Mouse (Mus musculus) lung, postnatal 25 days (tissue): Measurements from ENCODE around the gene Cnksr2.

Source experiments
- DNase-seq: peaks from one replicate; pipeline ENCODE4 v3.0.0; 2022; ENCODE audit warnings: low spot score

Cnksr2 gene

DNA sequence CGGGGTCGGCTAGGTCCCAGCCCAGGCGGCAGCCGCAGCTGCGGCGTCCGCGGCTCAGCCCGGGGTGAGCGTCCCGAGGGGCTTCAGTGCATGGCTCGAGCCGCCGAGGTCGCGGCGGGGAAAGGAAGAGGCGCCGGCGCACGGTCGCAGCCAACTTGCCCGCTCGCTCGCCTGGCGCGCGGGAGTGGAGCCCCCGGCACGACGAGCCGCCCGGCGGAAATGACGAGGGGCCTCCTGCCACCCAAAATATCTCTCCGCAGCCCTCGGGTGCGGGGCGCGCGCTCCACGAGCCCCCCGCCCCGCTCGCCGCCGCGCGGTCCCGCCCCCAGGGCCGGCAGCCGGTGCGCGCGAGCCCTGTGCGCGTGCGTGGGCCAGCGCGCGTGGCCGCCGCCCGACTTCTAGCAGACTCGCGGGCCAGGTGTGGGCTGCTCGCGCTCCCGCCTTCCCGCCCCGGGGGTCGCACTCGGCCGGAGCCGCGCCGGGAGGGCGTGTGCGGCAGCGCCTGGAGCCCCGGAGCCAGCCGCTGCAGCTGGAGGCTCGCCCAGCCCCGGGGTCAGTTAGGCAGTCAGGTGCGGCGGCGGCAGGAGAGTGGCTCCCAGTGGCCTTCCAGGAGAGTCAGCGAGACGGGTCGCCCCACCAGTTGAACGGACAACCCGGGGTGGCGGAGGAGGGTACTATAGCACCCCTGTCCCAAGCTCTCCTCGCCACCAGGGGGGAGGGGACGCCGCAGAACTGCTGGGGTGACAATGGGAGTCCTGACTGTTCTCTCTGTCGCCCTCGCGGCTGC lies at the start of gene Cnksr2:
Cnksr2 (minus strand) TSS at position 238 of the 787 bp plus-strand sequence.
- DNase-seq, result no peak

DNA sequence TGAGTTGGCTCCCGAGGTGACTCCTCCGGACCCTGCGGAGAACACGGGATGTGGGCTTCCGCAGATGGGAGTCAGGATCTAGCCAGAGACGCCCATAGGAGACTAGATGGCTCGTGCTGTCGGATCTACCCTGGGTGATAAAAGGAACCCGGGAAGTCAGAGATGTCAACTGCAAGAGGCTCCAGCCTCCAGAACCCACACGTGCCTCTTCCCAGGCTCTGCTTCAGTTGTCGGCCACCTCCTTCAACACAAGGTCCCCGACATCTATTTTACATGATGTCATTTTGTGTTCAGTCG lies 698 bp upstream of the Cnksr2 start:
- no peak for DNase-seq

GRCm38 (mm10) chrX:158042255-158043056 lies 638 bp downstream of the Cnksr2 start:
- no peak for DNase-seq

- no peak for DNase-seq
These were observed 1.4 kb downstream of the Cnksr2 start for GRCm38 (mm10) chrX:158041703-158042102.

DNA sequence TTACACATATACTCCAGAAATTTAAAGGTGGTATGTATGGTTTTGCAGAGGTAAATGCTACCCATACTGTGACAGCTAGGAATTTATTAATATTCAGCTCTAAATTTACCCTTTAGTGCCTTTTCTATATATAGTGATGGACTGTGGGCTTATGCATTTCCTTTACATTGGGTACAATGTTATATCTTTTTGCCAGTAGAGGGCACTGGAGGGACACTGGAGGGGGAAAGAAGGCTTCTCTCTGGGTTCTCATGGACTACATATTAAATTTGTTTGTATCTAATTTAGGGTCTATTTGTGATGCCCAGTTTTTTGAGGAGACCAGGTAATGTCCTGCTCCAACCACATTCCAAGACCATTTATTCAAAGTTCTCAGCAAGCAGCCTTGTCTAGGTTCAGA lies 91.4 kb downstream of the Cnksr2 start:
- no peak for DNase-seq

GRCm38 (mm10) chrX:157949256-157949655 lies 93.8 kb downstream of the Cnksr2 start:
- DNase-seq, result no peak

DNA sequence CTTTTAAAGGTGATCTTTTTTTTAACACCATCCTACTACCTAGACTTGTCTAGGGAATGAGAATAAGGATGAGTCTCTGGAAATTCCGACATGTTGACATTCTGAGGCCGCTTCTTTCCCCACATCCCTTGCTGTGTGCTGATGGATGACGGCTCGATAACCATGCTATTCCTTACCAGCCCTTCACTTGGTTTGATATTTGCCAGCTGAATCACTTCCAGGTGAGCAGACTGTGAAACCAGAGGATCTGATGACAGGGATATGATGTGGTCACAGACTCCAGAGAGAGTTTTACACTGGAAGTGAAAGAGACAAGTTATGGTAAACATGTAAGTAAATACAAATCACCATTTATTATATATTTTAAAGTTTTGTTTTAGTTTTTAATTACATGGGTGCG lies 98.0 kb downstream of the Cnksr2 start:
- no peak for DNase-seq

- no peak for DNase-seq
These were observed 106.5 kb downstream of the Cnksr2 start for GRCm38 (mm10) chrX:157936611-157937010.

GRCm38 (mm10) chrX:157920093-157920492 lies 123.0 kb downstream of the Cnksr2 start:
- no peak for DNase-seq

- no peak for DNase-seq
These were observed 213.1 kb downstream of the Cnksr2 start for GRCm38 (mm10) chrX:157829983-157830382.

DNA sequence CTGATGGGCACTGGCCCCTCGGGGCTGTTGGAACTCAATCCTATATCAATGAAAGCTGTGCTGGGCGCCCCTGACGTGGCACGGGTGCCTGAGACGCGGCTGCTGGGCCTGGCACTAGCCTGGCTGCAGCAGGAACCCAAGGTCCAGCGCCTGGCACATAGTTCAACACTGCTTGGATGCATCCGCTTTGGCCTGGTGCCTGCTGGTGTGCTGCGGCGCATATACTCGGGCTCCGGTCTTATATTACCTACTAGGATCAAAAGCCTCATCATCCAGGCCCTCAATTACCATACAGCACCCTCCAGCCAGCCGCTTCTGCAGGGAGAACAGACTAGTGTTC lies 224.2 kb downstream of the Cnksr2 start:
- no peak for DNase-seq

GRCm38 (mm10) chrX:157818207-157818920 lies 224.7 kb downstream of the Cnksr2 start, which contains the start of gene Klhl34:
Klhl34 (plus strand) TSS chrX:157818435.
- DNase-seq, result no peak

GRCm38 (mm10) chrX:157817571-157818206 lies 225.4 kb downstream of the Cnksr2 start:
- no peak for DNase-seq

DNA sequence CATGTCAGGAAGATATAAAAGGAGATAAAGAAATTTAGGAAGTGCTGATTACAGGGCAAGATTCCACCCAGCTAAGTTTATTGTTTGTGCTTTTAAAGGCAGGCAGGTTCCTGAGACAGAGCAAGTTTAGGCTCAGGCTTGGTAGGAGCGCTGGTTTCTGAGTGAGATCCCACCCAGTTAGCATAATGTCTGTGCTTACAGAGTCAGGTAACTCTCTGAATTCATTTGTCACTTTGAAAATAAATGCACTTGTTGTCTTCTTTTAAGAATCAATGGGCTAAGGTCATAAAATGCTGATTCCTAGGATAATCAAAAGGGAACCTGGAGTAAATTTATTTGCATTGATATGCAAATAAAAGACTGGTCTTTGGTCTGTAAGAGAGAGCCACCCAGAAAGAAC lies 233.4 kb downstream of the Cnksr2 start:
- no peak for DNase-seq

- DNase-seq, result no peak
These were observed 241.4 kb downstream of the Cnksr2 start for GRCm38 (mm10) chrX:157801669-157802068.
